Mouse (Mus musculus) liver, postnatal 0 days (tissue): ENCODE results near the gene Zfp366.

Experiments
- CTCF ChIP-seq: sonication (generic); IDR thresholded peaks from 2 replicates; pipeline ENCODE4 v1.5.1; 2016; ENCODE audit warnings: antibody characterized with exemption, low read depth
- EP300 ChIP-seq: IDR thresholded peaks from 2 replicates; pipeline ENCODE4 v1.6.1; 2016; ENCODE audit warnings: antibody characterized with exemption, low read depth, mild to moderate bottlenecking

DNA sequence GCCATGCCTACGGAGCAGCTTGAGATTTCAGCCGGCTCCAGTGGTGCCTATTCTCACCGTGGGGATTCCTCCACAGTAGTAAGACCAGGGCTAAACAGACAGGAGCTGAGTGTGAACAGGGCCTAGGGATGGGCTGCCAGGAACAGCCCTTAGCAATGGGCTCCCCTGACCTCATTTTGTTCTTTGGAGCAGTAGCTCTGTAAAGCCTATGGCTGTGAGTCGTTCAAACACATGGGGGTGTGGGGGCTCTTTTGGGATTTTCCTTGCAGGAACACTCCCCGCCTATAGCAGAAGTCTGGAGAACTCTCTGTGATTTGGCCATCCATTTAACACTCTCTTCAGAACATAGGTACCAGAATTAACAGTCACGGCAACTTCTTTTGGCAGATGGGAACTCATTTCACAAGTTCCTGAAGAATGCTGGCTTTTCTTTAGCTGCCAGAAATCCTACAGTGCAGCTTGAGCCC is 36.9 kb upstream of the Zfp366 start:
- TF ChIP-seq CTCF = no peak
- no peak for TF ChIP-seq EP300
